Mouse (Mus musculus): ENCODE data around the gene Ppp1r12b. TPM values are rescaled to one million over a fixed set of nuclear protein-coding genes. Genes with fewer than 3 reads are reported as not detected.
"Not testable (repeated sequence)": the region's sequence is repeated elsewhere in the genome, so short reads cannot be mapped to it uniquely, and the experiment has no call there.

Ppp1r12b gene
- total RNA-seq, 2 experiments from 2014 or later: 76.6 to 77.5 TPM

DNA sequence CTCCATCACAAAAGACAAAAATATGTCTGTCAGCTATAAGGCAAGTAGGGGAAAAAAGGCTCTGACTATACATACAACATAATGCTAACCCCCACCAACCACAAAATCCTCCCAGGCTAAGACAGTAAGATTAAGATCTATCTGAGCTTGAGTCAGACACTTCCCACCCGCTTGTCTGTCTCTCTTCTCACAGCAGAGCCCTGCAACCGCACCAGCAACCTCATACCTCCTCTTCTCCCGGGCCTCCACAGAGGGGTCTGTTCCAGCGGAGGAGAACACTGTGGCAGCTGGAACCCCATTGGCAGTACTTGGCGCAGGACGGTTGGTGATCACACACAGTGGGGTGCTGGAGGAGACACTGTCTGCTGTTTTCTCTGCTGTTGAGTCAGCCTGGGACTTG lies 90.2 kb downstream of the Ppp1r12b start:
- H3K27ac ChIP-seq: no peak overlapping the region
- no peak overlapping the region for H3K4me3 ChIP-seq
- no peak for TF ChIP-seq CTCF (conservative IDR thresholded peaks at IDR 0.05)
- no peak for DNase-seq (ENCODE audit: low spot score in 2 of 2)

DNA sequence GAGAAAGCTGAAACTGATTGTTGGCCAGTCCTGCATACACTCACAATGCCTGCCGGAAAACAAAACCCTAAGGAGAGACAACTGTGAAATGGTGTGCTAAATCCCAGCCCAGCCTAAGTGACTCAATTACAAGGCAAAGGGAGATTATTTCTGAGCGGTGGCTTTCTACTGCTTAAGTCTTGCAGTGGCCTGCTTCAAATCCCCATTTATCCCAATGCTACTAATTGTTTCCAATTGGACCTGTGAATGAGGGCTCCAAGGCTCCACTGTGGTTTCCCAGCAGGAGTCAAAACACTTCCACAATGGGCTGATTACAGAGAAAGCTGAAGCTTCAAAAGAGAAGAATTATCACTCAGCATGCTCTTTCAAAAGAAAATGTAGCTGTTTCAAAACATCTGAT lies 95.2 kb downstream of the Ppp1r12b start:
- TF ChIP-seq CTCF (conservative IDR thresholded peaks at IDR 0.05): no peak
- no peak overlapping the region for H3K4me3 ChIP-seq
- no peak for DNase-seq (ENCODE audit: low spot score in 2 of 2)
- no peak overlapping the region for H3K27ac ChIP-seq

DNA sequence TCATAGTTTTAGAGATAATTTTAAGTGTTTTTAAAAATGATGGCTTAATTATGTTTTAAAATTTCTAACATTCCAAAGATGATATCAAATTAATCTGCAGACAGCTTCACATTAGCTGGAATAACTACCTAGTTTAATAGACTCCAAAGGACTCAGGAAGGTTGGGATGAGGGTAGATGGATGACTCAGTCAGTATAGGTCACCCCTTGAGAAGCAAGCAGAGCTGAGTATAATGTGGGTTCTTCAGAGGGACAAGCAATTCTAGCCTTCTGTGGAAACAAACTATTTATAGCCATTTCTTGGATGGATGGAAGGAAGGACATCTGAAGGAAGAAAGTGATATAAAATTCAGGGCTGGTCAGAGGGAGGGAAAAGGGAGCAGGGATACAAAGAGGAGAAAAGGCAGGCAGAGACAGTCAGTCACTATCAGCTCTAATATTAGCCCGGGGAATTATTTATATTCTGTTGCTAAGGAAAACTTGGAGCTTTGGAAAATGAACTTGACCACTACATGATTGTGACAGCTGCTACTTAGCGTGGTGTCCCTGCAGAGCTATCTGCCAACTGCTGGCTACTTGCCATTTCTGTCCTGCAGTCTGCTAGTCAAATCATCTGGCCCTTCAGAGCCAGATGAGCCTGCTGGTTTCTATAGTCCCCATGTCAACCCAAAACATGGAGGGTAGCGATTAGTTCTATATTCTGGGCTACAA lies 97.2 kb downstream of the Ppp1r12b start:
- no peak for DNase-seq (ENCODE audit: low spot score in 2 of 2)
- H3K4me3 ChIP-seq: no peak overlapping the region

DNA sequence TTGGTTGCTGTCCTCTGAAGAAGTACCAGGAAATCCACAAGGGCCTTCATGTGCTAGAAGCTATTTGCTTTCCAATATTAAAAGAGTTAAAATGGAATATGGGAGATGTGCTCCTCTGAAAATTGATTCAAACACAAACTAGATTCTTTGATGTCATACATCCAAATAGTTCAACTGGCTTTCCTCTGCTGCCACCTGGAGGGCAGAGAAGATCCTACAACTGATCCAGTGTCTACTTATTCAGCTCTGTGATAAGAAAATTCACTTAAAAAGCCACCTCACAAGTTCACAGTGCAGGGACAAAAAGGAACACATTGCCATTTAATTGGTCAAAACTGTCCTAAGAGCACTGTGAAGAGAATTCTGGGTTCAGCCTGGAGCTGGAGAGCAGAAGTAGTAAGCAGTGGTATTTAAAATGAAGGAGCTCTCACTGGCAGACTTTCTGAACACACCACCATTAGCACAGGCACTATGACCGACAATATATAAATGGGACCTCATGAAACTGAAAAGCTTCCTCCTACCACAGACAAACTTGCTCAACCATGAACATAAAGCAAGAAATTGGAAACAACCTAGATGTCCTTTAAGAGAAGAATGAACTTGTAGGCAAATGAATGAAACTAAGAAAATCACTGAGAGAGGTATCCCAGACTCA lies 101.3 kb downstream of the Ppp1r12b start:
- peak; percentile 74 to 80 for DNase-seq (ENCODE audit: low spot score in 2 of 2)
- Histone ChIP-seq H3K4me3 (no peak overlapping the region), H3K27ac (no peak overlapping the region)
- TF ChIP-seq CTCF (conservative IDR thresholded peaks at IDR 0.05): peak; percentile 99

More for the DNA sequence above, 97.2 kb downstream of the Ppp1r12b start:
- no peak for TF ChIP-seq CTCF (conservative IDR thresholded peaks at IDR 0.05)
- H3K27ac ChIP-seq: peak overlapping the region; percentile 32; the same call in 1 of the 2 replicates

DNA sequence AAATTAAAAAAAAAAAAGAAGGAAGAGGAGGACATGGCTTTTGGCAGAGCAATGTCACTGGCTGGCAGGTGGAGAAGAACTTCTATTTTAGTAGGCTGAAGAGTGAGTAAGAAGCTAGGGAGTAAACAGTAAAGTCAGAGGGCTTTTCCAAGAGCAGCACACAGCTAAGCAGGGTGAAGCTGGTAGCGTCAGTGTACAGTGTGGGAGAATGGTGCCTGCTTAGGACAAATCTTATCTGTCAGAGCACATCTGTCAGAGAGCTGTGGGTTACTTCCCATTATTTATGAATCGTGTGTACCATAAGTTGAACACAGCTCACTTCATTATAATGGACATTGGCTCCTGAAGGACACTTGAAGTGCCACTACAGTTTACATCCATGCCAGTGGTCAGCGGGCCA lies 102.9 kb downstream of the Ppp1r12b start:
- no peak for DNase-seq (ENCODE audit: low spot score in 2 of 2)
- TF ChIP-seq CTCF (conservative IDR thresholded peaks at IDR 0.05): no peak
- Histone ChIP-seq H3K27ac (no peak overlapping the region), H3K4me3 (no peak overlapping the region)

DNA sequence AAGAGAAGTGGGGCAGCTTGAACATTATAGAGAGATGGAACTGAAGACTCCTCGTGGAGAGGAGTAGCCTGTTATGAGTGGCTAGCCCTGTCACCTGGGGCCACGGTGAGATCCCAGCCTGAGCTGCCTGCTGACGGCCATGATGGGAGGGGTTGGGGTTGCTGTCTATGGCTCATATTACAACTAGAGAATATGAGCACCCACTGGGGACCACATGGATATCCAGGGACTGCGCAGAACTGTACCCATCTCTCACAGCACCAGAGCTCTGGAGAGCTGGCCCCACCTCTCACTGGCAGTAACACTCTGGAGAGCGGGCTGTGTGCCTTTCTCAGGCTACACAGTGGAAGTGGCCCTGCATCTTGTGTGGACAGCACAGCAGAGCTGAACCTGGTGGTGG lies 104.5 kb downstream of the Ppp1r12b start:
- no peak overlapping the region for H3K27ac ChIP-seq
- no peak for DNase-seq (ENCODE audit: low spot score in 2 of 2)
- H3K4me3 ChIP-seq: no peak overlapping the region
- TF ChIP-seq CTCF (conservative IDR thresholded peaks at IDR 0.05): no peak

DNA sequence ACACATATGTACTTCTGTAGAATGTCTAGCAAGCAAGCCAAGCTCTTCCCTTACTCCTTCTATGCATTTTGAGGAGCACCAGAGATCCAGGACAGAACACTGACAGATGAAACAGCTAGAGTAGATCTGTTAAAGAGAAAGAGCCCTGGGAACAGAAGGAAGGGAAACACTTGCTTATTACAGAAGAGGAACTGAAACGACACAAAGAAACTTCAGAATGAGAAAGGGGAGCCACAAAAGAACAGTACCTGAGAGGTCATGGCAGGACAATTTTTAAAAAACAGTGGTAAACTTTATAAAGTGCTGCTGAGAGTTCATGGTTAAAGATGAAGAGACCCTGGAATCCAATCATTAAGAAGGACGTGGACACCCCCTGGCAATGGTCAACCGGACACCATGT lies 105.4 kb downstream of the Ppp1r12b start:
- no peak for TF ChIP-seq CTCF (conservative IDR thresholded peaks at IDR 0.05)

DNA sequence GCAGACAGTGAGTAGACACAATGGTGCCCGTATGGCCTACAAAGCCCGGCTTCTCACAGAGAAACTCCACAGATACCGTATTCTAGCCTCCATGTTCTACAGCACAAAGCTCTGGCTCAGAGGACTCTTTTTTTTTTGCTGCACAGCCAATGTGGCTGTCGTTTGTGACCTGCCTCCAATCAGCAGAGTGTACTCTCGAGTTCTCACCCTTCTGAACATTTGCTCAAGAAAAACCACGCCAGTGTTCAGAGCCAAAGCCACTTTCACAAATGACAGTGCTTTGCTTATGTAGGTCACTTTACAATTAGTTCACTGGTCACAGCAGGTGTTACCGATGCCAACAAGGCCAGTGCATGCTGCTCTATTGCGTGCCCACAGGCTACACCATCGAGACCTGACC lies 107.9 kb downstream of the Ppp1r12b start:
- TF ChIP-seq CTCF (conservative IDR thresholded peaks at IDR 0.05): no peak
- H3K27ac ChIP-seq: no peak overlapping the region
- no peak overlapping the region for H3K4me3 ChIP-seq
- DNase-seq (ENCODE audit: low spot score in 2 of 2): no peak

More for the DNA sequence above, 105.4 kb downstream of the Ppp1r12b start:
- Histone ChIP-seq H3K27ac (no peak overlapping the region), H3K4me3 (no peak overlapping the region)
- no peak for DNase-seq (ENCODE audit: low spot score in 2 of 2)

DNA sequence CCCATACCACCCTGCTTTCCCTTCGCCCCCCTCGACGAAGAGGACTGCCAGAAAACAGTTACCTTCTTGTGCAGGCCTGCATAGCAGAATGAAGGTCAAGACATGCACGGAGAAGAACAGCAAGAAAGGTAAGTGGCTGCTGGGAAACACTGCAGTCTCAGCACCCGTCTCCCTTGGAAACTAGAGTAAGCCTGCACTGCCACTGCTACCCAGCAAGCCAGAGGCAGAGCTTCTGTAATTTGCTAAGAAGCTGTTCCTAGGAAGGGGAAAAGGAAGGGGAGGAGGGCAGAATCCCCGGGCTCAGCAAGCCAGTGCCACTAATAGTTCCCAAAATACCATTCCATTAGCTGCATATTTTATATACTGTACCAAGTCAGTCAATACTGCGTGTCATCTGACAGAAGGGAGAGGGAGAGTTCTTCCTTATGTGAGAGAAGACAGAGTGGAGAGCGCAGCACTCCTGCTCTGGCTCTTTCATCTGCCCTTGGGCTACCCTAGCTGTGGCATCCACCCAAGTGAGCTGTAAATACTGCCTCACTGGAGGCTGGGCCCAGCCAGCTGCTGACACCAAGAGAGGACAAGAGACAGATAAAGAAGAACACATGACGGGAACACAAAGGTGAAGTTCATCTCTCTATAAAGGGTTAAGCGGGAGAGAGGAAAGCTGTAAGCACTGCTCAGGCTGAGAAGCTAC lies 109.3 kb downstream of the Ppp1r12b start:
- TF ChIP-seq CTCF (conservative IDR thresholded peaks at IDR 0.05): no peak
- H3K4me3 ChIP-seq: no peak overlapping the region
- no peak for DNase-seq (ENCODE audit: low spot score in 2 of 2)
- no peak overlapping the region for H3K27ac ChIP-seq

DNA sequence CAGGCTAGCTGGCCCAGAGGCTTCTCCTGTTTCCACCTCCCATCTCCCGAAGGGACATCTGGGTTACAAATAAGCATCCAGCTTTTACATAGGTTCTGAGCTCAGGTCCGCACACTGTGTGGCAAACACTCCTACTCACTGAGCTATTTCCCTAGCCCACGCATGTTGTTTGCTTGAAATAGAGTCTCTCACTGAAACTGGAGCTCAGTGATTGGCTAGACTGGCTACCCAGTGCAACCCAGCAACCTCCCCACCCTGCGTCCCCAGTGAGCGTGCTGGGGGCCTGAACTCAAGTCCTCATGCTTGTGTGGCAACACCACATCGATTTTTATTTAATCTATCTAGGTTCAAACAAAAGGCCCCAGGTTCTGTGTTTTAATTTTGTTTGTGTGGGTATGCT lies 112.4 kb downstream of the Ppp1r12b start:
- H3K4me3 ChIP-seq: no peak overlapping the region
- no peak overlapping the region for H3K27ac ChIP-seq
- DNase-seq (ENCODE audit: low spot score in 2 of 2): no peak
- TF ChIP-seq CTCF (conservative IDR thresholded peaks at IDR 0.05): no peak

DNA sequence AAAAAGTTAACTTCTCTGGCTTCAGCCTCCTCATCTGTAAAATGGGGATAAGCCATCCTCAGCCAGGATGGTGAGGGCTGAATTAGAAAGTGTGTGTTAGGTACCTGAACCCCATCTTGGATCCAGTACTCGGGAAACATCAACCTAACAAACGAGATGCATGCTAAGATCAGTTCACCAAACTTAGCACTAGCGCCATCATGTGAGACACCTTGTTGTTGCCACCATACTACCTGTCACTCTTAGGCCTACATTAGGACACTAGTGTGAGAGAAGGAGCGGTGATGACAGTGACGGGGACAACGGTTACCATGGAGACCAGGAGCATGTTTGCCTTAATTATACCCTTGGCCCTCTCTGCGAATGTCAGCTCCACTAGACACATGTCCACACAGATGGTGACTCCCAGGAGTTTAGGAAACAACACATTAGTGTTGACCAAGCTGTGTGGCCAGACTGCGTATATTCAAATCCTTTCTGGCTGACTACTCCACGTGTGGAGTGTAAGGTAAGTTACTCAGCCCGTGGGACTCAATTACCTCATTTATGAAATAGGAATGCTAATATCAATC lies 118.7 kb downstream of the Ppp1r12b start:
- Histone ChIP-seq H3K4me3 (no peak overlapping the region), H3K27ac (no peak overlapping the region)
- no peak for DNase-seq (ENCODE audit: low spot score in 2 of 2)
- no peak for TF ChIP-seq CTCF (conservative IDR thresholded peaks at IDR 0.05)

DNA sequence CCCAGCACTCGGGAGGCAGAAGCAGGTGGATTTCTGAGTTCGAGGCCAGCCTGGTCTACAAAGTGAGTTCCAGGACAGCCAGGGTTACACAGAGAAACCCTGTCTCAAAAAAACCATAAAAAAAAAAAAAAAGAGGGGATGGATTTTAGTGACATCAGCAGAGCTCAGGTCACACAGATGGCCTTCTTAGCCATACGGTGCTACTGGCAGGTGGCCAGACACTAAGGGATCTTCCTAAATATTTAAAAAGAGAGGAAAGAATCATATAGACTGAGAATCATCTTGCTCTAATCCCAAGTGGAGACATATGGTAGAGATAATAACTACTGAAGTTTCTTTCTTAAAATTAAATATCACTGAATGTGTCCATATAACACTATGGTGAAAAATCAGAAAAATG lies 124.9 kb downstream of the Ppp1r12b start:
- not testable (repeated sequence) for H3K27ac ChIP-seq; DNase-seq (ENCODE audit: low spot score in 2 of 2); H3K4me3 ChIP-seq

DNA sequence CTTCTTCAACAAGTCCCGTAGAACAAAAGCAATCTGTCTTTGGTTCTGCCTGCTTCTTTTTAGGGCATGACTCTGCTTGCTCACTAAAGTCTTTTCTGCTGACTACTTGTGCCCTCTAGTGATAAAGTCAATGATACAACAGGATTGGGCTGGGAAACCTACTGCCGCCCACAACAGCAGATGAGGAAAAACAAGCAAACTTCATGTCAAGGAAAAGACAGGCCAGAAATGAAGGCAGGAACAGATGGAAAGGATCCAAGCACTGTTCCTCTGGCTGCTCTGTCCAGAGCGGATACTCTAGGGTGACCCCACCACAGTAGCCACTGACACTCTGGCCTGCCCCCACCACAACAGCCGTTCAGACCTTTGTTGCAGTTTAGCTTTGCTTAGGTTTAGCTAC lies 126.1 kb downstream of the Ppp1r12b start:
- DNase-seq (ENCODE audit: low spot score in 2 of 2): peak; percentile 38 to 42
- no peak overlapping the region for H3K4me3 ChIP-seq
- H3K27ac ChIP-seq: no peak overlapping the region
- peak; percentile 78 for TF ChIP-seq CTCF (conservative IDR thresholded peaks at IDR 0.05)

Measured in layer of hippocampus, adult 2 months (tissue).